Mouse (Mus musculus): ENCODE results near the gene Olfr1057.
"Not testable (repeated sequence)": the region's sequence is repeated elsewhere in the genome, so short reads cannot be mapped to it uniquely, and the experiment has no call there.

Olfr1057 gene

DNA sequence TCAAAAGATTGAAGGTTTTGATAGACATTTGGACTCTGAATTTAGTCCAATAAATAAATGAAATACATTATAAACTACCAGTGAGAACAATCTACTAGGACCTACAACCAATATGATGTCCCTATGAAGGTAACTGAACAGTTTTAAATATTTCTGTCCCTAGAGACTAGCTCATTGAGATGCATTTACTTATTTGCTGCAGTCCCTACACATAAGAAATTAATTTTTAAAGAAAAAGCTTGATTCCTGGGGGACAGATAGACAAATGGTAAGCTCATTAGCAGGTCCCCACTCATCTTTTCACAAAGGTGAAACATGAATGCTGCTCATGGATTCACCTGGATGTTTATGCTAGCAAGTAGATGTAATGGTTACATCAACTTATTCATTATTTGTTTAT lies at the start of gene Olfr1057:
Olfr1057 (minus strand) TSS at position 101 of the 400 bp plus-strand sequence.
- no peak for DNase-seq

DNA sequence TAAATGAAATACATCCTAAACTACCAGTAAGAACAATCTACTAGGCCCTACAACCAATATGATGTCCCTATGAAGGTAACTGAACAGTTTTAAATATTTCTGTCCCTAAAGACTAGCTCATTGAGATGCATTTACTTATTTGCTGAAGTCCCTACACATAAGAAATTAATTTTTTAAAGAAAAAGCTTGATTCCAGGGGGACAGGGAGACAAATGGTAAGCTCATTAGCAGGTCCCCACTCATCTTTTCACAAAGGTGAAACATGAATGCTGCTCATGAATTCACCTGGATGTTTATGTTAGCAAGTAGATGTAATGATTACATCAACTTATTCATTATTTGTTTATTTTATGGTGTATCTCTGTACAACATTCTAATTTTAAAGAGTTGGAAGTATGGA lies 48.5 kb upstream of the Olfr1057 start, which contains the start of gene Olfr1062:
Olfr1062 (minus strand) TSS at position 101 of the 400 bp plus-strand sequence.
- not testable (repeated sequence) for DNase-seq

DNA sequence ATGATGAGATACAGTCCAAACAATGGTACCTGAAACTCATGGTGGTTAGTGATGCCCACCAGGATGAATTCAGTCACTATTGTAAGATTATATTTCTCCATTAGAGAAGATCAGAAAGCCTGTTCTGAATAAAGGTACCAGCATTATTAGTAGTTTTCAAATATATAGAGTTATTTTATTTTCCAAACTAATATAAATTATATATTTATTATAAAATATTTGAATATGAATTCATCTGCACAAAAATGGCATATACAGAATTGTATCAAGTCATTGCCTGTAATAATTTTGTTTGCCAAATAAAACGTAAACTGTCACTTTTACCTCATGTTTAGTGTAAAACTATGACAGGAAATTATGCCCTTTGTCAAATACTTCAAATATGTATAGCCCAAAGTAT lies 35.8 kb upstream of the Olfr1057 start, which contains the start of gene Olfr1061:
Olfr1061 (minus strand) TSS at position 101 of the 400 bp plus-strand sequence.
- DNase-seq, result no peak

GRCm38 (mm10) chr2:86395114-86395513 lies 16.9 kb upstream of the Olfr1057 start:
- DNase-seq, result no peak

DNA sequence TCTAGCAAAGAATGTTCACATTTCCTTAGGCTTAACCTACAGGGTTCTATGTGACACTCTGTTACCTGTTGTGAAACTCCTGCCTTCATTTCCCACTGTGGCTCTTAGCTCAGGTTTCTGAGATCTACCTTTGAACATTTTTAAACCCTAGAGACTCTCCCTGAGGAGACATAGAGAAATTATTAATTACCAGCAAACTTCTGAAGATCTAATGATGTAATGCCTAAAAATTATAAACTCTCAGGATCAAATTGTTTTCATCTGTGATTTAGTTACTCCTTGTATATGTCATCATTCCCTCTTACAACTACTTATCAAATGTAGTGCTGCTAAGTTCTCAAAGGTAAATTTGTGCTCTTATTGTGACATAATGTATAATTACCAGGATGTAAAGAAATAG lies 10.3 kb upstream of the Olfr1057 start, which contains the start of gene Olfr1058:
Olfr1058 (minus strand) TSS at position 101 of the 400 bp plus-strand sequence.
- not testable (repeated sequence) for DNase-seq

GRCm38 (mm10) chr2:86366342-86366741 lies 11.9 kb downstream of the Olfr1057 start:
- not testable (repeated sequence) for DNase-seq

DNA sequence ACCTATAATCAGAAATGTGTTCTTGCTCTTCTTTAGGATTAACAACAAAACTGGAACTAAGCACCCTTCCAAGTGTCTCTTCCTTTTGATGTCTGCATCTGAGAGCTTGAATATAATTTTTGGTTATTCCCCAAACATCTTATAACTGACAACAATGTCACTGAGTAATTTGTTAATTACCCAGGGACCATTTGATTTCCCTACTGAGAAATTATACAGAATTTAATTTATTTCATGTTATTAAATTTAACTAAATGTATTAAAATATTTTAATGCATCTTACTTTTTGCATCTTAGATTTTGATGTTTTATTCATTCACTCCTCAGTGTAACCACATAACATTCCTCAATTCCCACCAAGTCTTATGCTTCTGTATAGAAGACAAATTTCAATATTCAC lies 15.8 kb downstream of the Olfr1057 start, which contains the start of gene Olfr1056:
Olfr1056 (minus strand) TSS at position 101 of the 400 bp plus-strand sequence.
- no peak for DNase-seq

DNA sequence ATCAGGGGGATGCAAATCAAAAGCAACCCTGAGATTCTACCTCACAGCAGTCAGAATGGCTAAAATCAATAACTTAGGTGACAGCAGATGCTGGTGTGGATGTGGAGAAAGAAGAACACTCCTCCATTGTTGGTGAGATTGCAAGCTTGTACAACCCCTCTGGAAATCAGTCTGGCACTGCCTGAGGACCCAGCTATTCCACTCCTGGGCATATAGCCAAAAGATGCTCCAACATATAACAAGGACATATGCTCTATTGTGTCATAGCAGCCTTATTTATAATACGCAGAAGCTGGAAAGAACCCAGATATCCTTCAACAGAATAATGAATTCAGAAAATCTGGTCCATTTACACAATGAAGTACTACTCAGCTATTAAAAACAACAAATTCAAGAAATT lies 26.4 kb downstream of the Olfr1057 start:
- not testable (repeated sequence) for DNase-seq

DNA sequence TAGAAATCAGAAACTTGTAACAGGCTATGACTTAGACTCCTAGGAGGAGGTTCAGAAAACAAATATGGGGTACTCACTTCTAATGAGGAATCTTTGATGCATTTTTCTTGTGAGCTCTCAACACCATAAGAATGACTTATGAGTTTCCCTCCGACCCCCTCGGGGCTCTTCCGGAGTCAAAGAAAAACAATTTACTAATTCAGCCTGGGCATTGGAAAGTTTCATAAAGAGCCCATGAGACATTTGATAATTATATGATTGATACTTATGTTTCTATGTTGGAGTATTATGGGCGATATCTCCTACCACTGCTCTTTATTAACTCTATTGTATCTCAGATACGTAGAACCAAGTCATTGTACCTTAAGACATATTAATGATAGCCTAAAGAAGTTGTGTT lies 28.0 kb downstream of the Olfr1057 start, which contains the start of gene Olfr1055:
Olfr1055 (minus strand) TSS at position 101 of the 400 bp plus-strand sequence.
- DNase-seq, result no peak

DNA sequence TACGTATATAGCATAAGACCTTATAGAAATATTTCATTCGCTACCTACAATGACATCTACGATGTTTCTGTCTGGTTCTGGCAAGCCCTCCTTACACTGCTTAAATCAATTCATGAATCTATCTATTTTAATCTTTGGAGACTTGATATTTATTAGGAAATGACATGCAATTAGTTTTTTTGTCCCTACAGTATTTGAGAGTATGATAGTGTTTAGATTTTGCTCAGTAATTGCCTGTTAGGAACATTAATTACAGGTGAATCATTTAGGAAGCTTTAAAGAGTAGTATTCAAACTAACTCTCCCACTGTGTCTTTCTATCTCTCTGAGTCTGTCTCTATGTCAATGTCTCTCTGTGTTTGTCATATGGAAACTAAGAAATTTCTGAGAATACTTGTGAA lies 42.9 kb downstream of the Olfr1057 start, which contains the start of gene Olfr1054:
Olfr1054 (minus strand) TSS at position 101 of the 400 bp plus-strand sequence.
- DNase-seq, result no peak

All from cerebellum, postnatal 25 days (tissue).